Mouse (Mus musculus) heart, adult 2 months (tissue): Measurements from ENCODE around the gene AI593442. TPM values are rescaled to one million over a fixed set of nuclear protein-coding genes. Genes with fewer than 3 reads are reported as not detected.

Source experiments
- DNase-seq, 2 experiments: peaks; one replicate each; pipeline ENCODE4 v3.0.0; 2021
- H3K27ac ChIP-seq: fragments of 200-600 bp; 2 replicates; pipeline ENCODE4 v1.8.1; 2022
- H3K27me3 ChIP-seq: fragments of 200-500 bp; 2 replicates; pipeline ENCODE4 v1.6.1; 2012; ENCODE audit warnings: mild to moderate bottlenecking, low read length, inconsistent platforms, mixed read lengths; ENCODE audit not compliant: control insufficient read depth, insufficient read depth
- H3K36me3 ChIP-seq: fragments of 200-500 bp; 2 replicates; pipeline ENCODE4 v1.6.1; 2012; ENCODE audit warnings: low read length, inconsistent platforms; ENCODE audit not compliant: control insufficient read depth, insufficient read depth
- H3K4me1 ChIP-seq: fragments of 200-500 bp; 2 replicates; pipeline ENCODE4 v1.6.1; 2011; ENCODE audit warnings: low read length; ENCODE audit not compliant: control insufficient read depth, insufficient read depth
- H3K4me3 ChIP-seq: fragments of 200-600 bp; 2 replicates; pipeline ENCODE4 v1.8.1; 2022
- H3K79me2 ChIP-seq: fragments of 200-500 bp; replicated peaks from 2 replicates; pipeline ENCODE4 v1.6.1; 2012; ENCODE audit warnings: mild to moderate bottlenecking, inconsistent platforms, low read length, moderate library complexity, mixed read lengths; ENCODE audit not compliant: control insufficient read depth, insufficient read depth
- H3K9ac ChIP-seq: fragments of 200-500 bp; 2 replicates; pipeline ENCODE4 v1.6.1; 2012; ENCODE audit warnings: low read depth, mild to moderate bottlenecking, control low read depth, inconsistent platforms, low read length, mixed read lengths
- CTCF ChIP-seq: fragments of 200-600 bp; IDR thresholded peaks from 2 replicates; pipeline ENCODE4 v1.8.1; 2022; ENCODE audit warnings: antibody characterized with exemption, mild to moderate bottlenecking, moderate library complexity
- EP300 ChIP-seq: fragments of 200-500 bp; IDR thresholded peaks from 2 replicates; pipeline ENCODE4 v1.6.1; 2011; ENCODE audit warnings: low read depth, low read length, control low read depth; ENCODE audit not compliant: insufficient read depth
- POLR2A ChIP-seq: fragments of 200-500 bp; IDR thresholded peaks from 2 replicates; pipeline ENCODE4 v1.6.1; 2011; ENCODE audit warnings: mild to moderate bottlenecking, low read depth, low read length, control low read depth; ENCODE audit not compliant: insufficient read depth
- WGBS: fragments of 180-500 bp; shearing (Covaris S2); methylation state at CpG from one replicate; pipeline ENCODE4 v1.1.7; 2018; 5-methylcytosine and 5-hydroxymethylcytosine counted together
- intact Hi-C: fragments of 180-260 bp; cut with DNase I; formaldehyde crosslinking; loops from one replicate; pipeline ENCODE4 v1.15.1; 2025
- long read RNA-seq: library from polyadenylated mRNA; stranded (forward); transcript quantifications from one replicate; pipeline ENCODE4 v2.0.0, GENCODE M21; 2021
- polyA plus RNA-seq: library from polyadenylated mRNA; depleted of rRNA; stranded (reverse); fragments of >200 nt; gene quantifications from 2 replicates; pipeline ENCODE4 v1.2.3, GENCODE M21; 2012; rRNA removed
- total RNA-seq, 2 experiments: library from RNA; stranded (reverse); gene quantifications; 2 replicates each; pipeline ENCODE4 v1.2.3; 2021

Gene AI593442
- 1 to 10 TPM; 3.9 to 6.1 TPM for total RNA-seq
- 0.59 and 0.94 TPM in 2 replicates for polyA plus RNA-seq
- long read RNA-seq, result 0 reads

DNA sequence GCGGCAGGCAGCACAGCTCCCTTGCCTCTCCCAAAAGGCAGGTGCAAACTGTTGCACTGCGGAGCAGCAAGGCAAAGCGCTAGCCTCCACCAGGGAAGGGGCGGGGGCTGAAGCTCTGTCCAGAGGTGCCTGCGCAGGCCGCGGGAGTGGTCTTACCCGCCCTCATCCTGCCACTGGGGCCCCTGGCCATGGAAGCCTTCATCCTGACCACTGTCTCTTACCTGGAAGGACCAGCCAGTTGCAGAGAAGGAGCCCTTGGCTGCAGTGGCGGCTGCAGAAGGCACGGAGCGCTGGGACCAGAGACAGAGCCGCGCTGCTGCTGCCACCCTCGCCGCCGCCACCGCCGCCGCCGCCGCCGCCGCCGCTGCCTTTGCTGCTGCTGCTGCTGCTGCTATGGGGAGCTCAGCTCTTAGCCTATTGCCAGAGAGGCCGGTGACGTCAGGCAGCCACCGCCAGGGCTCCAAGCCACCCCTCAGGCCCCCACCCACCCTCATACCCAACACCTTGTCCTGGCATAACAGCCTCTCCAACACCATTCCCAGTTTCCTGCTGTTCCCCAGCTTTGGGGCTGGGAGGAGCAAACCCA, at the start of gene AI593442:
Gene AI593442, minus strand, starts transcription at position 419 of the 586 bp plus-strand sequence.
- peak; percentile 4 to 26 for DNase-seq
- H3K4me3 ChIP-seq, result peak within 1 kb of the TSS; percentile 34
- WGBS, result under 1% methylated on average over 11 of the region's 27 CpGs
- peak within 1 kb of the TSS; percentile 44; the same call in 1 of the 2 replicates for H3K9ac ChIP-seq
- no peaks in the 10 kb centered on the region; the same call in 1 of the 2 replicates for H3K4me1 ChIP-seq
- no peak for TF ChIP-seq CTCF
- TF ChIP-seq POLR2A, result no peak
- no peak for TF ChIP-seq EP300
- peaks cover 7% of the 10 kb centered on the region for H3K27me3 ChIP-seq
- H3K27ac ChIP-seq, result no peak within 1 kb of the TSS
- no peaks in the 10 kb centered on the region for H3K79me2 ChIP-seq
- no peaks in the 10 kb centered on the region for H3K36me3 ChIP-seq
- intact Hi-C loops, result loop anchor here (10.0 kb wide), 1 partner anchor 155 kb away; no protein-coding TSS in a partner anchor

DNA sequence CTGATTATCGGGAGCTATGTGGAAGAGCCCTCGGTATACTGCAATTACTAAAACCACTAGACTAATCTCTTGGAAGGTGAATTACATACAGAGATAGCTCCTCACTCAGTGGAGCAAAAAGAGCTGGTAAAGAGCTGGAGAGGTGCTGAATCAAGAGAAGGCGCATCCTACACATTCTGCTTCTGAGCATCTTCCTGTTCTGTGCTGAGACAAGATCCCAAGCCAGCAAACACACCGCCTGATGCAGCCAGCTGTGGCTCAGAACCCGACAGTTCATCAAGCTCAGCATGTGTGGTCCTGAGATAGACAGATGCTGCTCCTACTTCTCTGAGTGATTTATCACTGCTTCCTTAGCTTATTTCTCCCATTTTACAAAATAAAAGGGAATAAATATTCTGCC, 49.2 kb upstream of the AI593442 start:
- Histone ChIP-seq H3K36me3 (no peaks in the 10 kb centered on the region), H3K4me1 (no peaks in the 10 kb centered on the region), H3K79me2 (no peaks in the 10 kb centered on the region), H3K27me3 (no peaks in the 10 kb centered on the region), H3K27ac (no peak overlapping the region), H3K4me3 (no peak overlapping the region), H3K9ac (no peak overlapping the region)
- 75% methylated on average over 5 of the region's 5 CpGs for WGBS
- DNase-seq, result no peak
- TF ChIP-seq CTCF (no peak), EP300 (no peak), POLR2A (no peak)
- intact Hi-C loops, result no loop called here

DNA sequence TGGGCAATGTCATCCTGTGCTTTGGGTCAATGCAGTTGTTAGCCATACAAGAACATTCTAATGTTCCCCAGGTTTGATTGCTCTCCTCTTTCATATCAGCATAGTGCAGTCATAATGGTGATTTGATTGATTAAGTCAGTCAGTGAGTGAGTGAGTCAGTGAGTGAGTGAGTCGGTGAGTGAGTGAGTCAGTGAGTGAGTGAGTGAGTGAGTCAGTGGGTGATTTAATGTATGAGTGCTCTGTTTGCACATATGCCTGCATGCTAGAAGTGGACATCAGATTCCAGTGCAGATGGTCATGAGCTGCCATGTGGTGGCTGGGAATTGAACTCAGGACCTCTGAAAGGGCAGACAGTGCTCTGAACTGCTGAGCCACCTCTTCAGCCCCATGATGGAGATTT, 43.0 kb upstream of the AI593442 start:
- H3K27me3 ChIP-seq, result no peaks in the 10 kb centered on the region
- no peak overlapping the region for H3K27ac ChIP-seq
- DNase-seq, result no peak
- no peak overlapping the region for H3K4me3 ChIP-seq
- intact Hi-C loops, result no loop called here
- 88% methylated on average over 1 of the region's 1 CpGs for WGBS
- H3K9ac ChIP-seq, result no peak overlapping the region
- no peaks in the 10 kb centered on the region for H3K36me3 ChIP-seq
- TF ChIP-seq POLR2A, result no peak
- no peak for TF ChIP-seq EP300
- no peak for TF ChIP-seq CTCF
- no peaks in the 10 kb centered on the region for H3K4me1 ChIP-seq
- H3K79me2 ChIP-seq, result no peaks in the 10 kb centered on the region

GRCm38 (mm10) chr9:52719562-52719961, 40.0 kb upstream of the AI593442 start:
- H3K27me3 ChIP-seq, result no peaks in the 10 kb centered on the region
- H3K27ac ChIP-seq, result no peak overlapping the region
- H3K4me3 ChIP-seq, result no peak overlapping the region
- WGBS, result 49% methylated on average over 2 of the region's 2 CpGs
- no peaks in the 10 kb centered on the region for H3K79me2 ChIP-seq
- no peak overlapping the region for H3K9ac ChIP-seq
- intact Hi-C loops, result no loop called here
- no peak for TF ChIP-seq CTCF
- TF ChIP-seq EP300, result no peak
- no peak for TF ChIP-seq POLR2A
- no peak for DNase-seq
- H3K4me1 ChIP-seq, result no peaks in the 10 kb centered on the region
- no peaks in the 10 kb centered on the region for H3K36me3 ChIP-seq

GRCm38 (mm10) chr9:52680036-52680435, 456 bp upstream of the AI593442 start:
- WGBS, result 66% methylated on average over 5 of the region's 5 CpGs
- intact Hi-C loops, result no loop called here

GRCm38 (mm10) chr9:52678839-52679215, 753 bp downstream of the AI593442 start:
- H3K27ac ChIP-seq, result no peak overlapping the region
- peak overlapping the region; percentile 34 for H3K4me3 ChIP-seq
- no peak for TF ChIP-seq POLR2A
- TF ChIP-seq EP300, result no peak
- no peak for TF ChIP-seq CTCF
- peak; percentile 7 to 17 for DNase-seq
- intact Hi-C loops, result loop anchor here (10.0 kb wide), 1 partner anchor 156 kb away; no protein-coding TSS in a partner anchor
- no peaks in the 10 kb centered on the region for H3K79me2 ChIP-seq
- H3K9ac ChIP-seq, result no peak overlapping the region
- peaks cover 7% of the 10 kb centered on the region for H3K27me3 ChIP-seq
- WGBS, result 4% methylated on average over 10 of the region's 10 CpGs
- H3K36me3 ChIP-seq, result no peaks in the 10 kb centered on the region
- H3K4me1 ChIP-seq, result no peaks in the 10 kb centered on the region; the same call in 1 of the 2 replicates

More at GRCm38 (mm10) chr9:52680036-52680435, 456 bp upstream of the AI593442 start:
- Histone ChIP-seq H3K9ac (no peak overlapping the region), H3K4me1 (no peaks in the 10 kb centered on the region; the same call in 1 of the 2 replicates), H3K27ac (no peak overlapping the region), H3K27me3 (peaks cover 7% of the 10 kb centered on the region), H3K36me3 (no peaks in the 10 kb centered on the region), H3K79me2 (no peaks in the 10 kb centered on the region), H3K4me3 (no peak overlapping the region)
- no peak for DNase-seq
- no peak for TF ChIP-seq POLR2A
- TF ChIP-seq CTCF, result no peak
- no peak for TF ChIP-seq EP300
